In the genomic region with DNA sequence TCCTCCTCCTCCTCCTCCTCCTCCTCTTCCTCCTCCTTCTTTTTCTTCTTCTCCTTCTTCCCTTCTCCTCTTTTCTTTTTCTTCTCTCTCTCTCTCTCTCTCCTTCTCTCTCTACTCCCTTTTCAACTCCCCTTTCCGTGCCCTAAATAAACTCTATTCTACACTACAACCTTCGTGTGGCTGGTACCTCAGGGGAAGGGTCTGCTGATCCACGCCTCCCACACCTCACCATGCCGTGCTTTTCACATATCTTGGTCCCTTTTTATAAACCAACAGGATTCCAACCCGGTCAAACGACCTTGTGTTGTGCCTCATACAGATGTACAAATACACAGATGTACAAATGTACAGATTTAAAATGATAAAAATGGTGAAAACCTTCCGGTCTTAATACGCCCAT, we compare ENCODE assay signal across 1 mouse cellular context.
TF ChIP-seq lines count a peak whose summit lies in the region.

No protein-coding gene starts in this region.

TF ChIP-seq in myocyte, 11 proteins besides CTCF, POLR2A, EP300 and RAD21 (continued from another document):
- TF ChIP-seq MYOG (IDR thresholded peaks at IDR 0.05; ENCODE audit: control insufficient read depth in 1 of 3, insufficient read depth in 1 of 3, insufficient read length in 2 of 3, low read depth in 2 of 3) (no peak), REST (IDR thresholded peaks at IDR 0.05; ENCODE audit: insufficient read depth, insufficient read length) (no peak), USF1 (IDR thresholded peaks at IDR 0.05; ENCODE audit: low read depth) (no peak), CEBPB (IDR thresholded peaks at IDR 0.05; ENCODE audit: insufficient read depth, poor library complexity, severe bottlenecking) (no peak)
TF ChIP-seq in myocyte: peak in this region for 0.
